ENCODE assay signal across 10 mouse cellular contexts in the genomic region with DNA sequence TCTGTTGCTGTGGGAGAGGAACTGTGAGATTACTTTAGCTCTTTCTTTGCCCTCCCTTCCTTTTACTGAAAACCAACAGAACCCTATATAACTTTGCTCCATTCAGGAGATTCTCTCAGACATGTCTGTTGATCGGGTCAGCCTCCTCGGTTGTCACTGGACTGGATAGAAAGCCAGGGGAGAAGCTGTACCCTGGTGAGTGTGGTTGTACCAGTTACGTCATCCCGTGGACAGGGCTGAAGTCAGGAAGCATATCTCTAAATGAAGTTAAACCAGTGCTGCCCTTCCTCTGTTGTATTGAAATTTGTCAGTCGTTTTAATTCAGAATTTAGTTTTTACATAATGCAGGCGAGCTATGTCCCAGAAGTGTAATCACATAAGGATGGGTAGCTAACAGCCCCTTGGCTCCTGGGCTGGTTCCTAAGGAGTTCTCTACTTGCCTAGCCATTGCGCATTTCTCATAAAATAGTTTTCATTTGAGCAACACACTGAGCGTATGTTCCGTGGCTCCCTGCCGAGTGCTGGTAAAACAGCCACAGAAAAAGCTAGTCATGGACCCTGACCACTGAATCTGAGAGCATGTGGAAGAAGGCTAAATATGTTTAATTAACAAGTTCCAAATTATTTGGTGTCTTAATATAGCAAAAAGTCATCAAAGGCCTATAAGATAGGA.
DNase-seq lines count a peak whose midpoint lies in the region; ATAC-seq and TF ChIP-seq lines count a peak whose summit lies in the region.
"Had no signal": no experiment of that assay in that cellular context is flagged by ENCODE, and none has a peak within 500 bp of the region (broad histone marks: within the 10 kb centered on the region; RNA-seq: fewer than 3 reads in every experiment).

No protein-coding gene starts in this region.

- H3K9me3 ChIP-seq in forebrain, embryonic 12.5 days, result no peaks in the 10 kb centered on the region
- no peaks in the 10 kb centered on the region for H3K9me3 ChIP-seq in forebrain, embryonic 11.5 days (ENCODE audit: control insufficient read depth, low read length)
- H3K9me3 ChIP-seq in liver, postnatal 0 days (ENCODE audit: low read length), result no peaks in the 10 kb centered on the region
- H3K9me3 ChIP-seq: megakaryocyte, embryonic 14.5 days had no signal

- H3K36me3 ChIP-seq in forebrain, embryonic 12.5 days (replicated peaks), result no peaks in the 10 kb centered on the region
- no peaks in the 10 kb centered on the region for H3K36me3 ChIP-seq in forebrain, embryonic 11.5 days (ENCODE audit: control insufficient read depth, insufficient read depth, low read length)
- H3K36me3 ChIP-seq in liver, postnatal 0 days (replicated peaks; ENCODE audit: insufficient read depth, low read length), result peaks cover 5% of the 10 kb centered on the region; the same call in 1 of the 2 replicates

- TF ChIP-seq CTCF in layer of hippocampus, adult 2 months (conservative IDR thresholded peaks at IDR 0.05), result no peak
- no peak for TF ChIP-seq CTCF in liver, postnatal 0 days (IDR thresholded peaks at IDR 0.05; ENCODE audit: low read depth)

- no peak overlapping the region for H3K4me3 ChIP-seq in forebrain, embryonic 12.5 days (replicated peaks)
- no peak overlapping the region for H3K4me3 ChIP-seq in forebrain, embryonic 11.5 days (ENCODE audit: low read depth, low read length)
- no peak overlapping the region for H3K4me3 ChIP-seq in layer of hippocampus, adult 2 months
- H3K4me3 ChIP-seq in liver, postnatal 0 days (ENCODE audit: low read depth, low read length), result no peak overlapping the region
- H3K4me3 ChIP-seq: megakaryocyte, embryonic 14.5 days had no signal

- DNase-seq in forebrain, embryonic 11.5 days (ENCODE audit: low spot score), result no peak
- peak in 1 of 2 experiments; percentile 9 for DNase-seq in layer of hippocampus, adult 2 months (ENCODE audit: low spot score in 2 of 2)
- no peak for DNase-seq in layer of hippocampus, postnatal 14 days (ENCODE audit: low spot score in 2 of 2)
- peak; percentile 58 for DNase-seq in Muller cell, postnatal 12 days (ENCODE audit: inconsistent ontology term)
- no peak for DNase-seq in liver, postnatal 0 days
- DNase-seq in right cerebral cortex, postnatal 36 days (ENCODE audit: low spot score in 2 of 2), result no peak
- DNase-seq: gastrocnemius, postnatal 25 days had no signal

- H3K4me2 ChIP-seq in forebrain, embryonic 12.5 days, result no peak overlapping the region
- H3K4me2 ChIP-seq in forebrain, embryonic 11.5 days (ENCODE audit: low read depth, low read length, severe bottlenecking), result no peak overlapping the region
- H3K4me2 ChIP-seq in liver, postnatal 0 days (ENCODE audit: low read depth, low read length), result no peak overlapping the region

- peaks cover 39% of the 10 kb centered on the region for H3K4me1 ChIP-seq in forebrain, embryonic 12.5 days
- peaks cover 9% of the 10 kb centered on the region; the same call in 1 of the 2 replicates for H3K4me1 ChIP-seq in forebrain, embryonic 11.5 days (replicated peaks; ENCODE audit: control insufficient read depth, insufficient read depth, low read length)
- peaks cover 17% of the 10 kb centered on the region for H3K4me1 ChIP-seq in liver, postnatal 0 days (ENCODE audit: insufficient read depth)

- TF ChIP-seq EP300 in liver, postnatal 0 days (IDR thresholded peaks at IDR 0.05; ENCODE audit: low read depth), result no peak

- no peak overlapping the region for H3K9ac ChIP-seq in forebrain, embryonic 12.5 days
- no peak overlapping the region for H3K9ac ChIP-seq in forebrain, embryonic 11.5 days (ENCODE audit: low read length)
- no peak overlapping the region for H3K9ac ChIP-seq in liver, postnatal 0 days (replicated peaks)

- peak; percentile 49; the same call in 1 of the 2 replicates for ATAC-seq in forebrain, embryonic 12.5 days (ENCODE audit: low FRiP score)
- ATAC-seq in forebrain, embryonic 11.5 days (replicated peaks; ENCODE audit: low FRiP score), result no peak
- peak; percentile 6 for ATAC-seq in inflammation-experienced regulatory T-cells, adult 6 months
- ATAC-seq in liver, postnatal 0 days, result no peak

- peak overlapping the region; percentile 43; the same call in 1 of the 2 replicates for H3K27ac ChIP-seq in forebrain, embryonic 12.5 days
- no peak overlapping the region for H3K27ac ChIP-seq in forebrain, embryonic 11.5 days (ENCODE audit: low read depth, low read length)
- H3K27ac ChIP-seq in layer of hippocampus, adult 2 months, result peak overlapping the region; percentile 63
- H3K27ac ChIP-seq in liver, postnatal 0 days (ENCODE audit: low read depth), result no peak overlapping the region

- H3K27me3 ChIP-seq in forebrain, embryonic 12.5 days, result no peaks in the 10 kb centered on the region
- H3K27me3 ChIP-seq in forebrain, embryonic 11.5 days (ENCODE audit: control insufficient read depth, insufficient read depth, low read length), result no peaks in the 10 kb centered on the region
- no peaks in the 10 kb centered on the region for H3K27me3 ChIP-seq in liver, postnatal 0 days (ENCODE audit: insufficient read depth, low read length)
- H3K27me3 ChIP-seq: megakaryocyte, embryonic 14.5 days had no signal

- WGBS in forebrain, embryonic 12.5 days, result 66% methylated on average over 10 of the region's 10 CpGs
- 74% methylated on average over 10 of the region's 10 CpGs for WGBS in forebrain, embryonic 11.5 days
- 65% methylated on average over 10 of the region's 10 CpGs for WGBS in liver, postnatal 0 days (ENCODE audit: insufficient replicate concordance)

Comparison
In these comparisons a context has a peak if more than half of its experiments do, and no peak if none do; other contexts are left out.
1. ATAC-seq: peak in forebrain, embryonic 12.5 days (single experiment) and inflammation-experienced regulatory T-cells, adult 6 months (single experiment); none in forebrain, embryonic 11.5 days (single experiment) and liver, postnatal 0 days (single experiment).
2. H3K27ac ChIP-seq: peak in forebrain, embryonic 12.5 days (single experiment) and layer of hippocampus, adult 2 months (single experiment); none in forebrain, embryonic 11.5 days (single experiment) and liver, postnatal 0 days (single experiment).